Mouse (Mus musculus) cerebellum, adult 2 months (tissue): ENCODE data around the gene Klk1b5. TPM values are rescaled to one million over a fixed set of nuclear protein-coding genes. Genes with fewer than 3 reads are reported as not detected.
A peak's percentile ranks its signal among the peaks of the same experiment; 100 is the strongest.

Source experiments
- DNase-seq, 2 experiments: peaks; one replicate each; pipeline ENCODE4 v3.0.0; 2021
- H3K27ac ChIP-seq: fragments of 200-500 bp; 2 replicates; pipeline ENCODE4 v1.5.1; 2012; ENCODE audit warnings: low read length, control low read depth, inconsistent platforms; ENCODE audit not compliant: insufficient read depth
- H3K27me3 ChIP-seq: fragments of 200-500 bp; 2 replicates; pipeline ENCODE4 v1.6.1; 2012; ENCODE audit warnings: inconsistent platforms, mild to moderate bottlenecking, low read length, moderate library complexity; ENCODE audit not compliant: control insufficient read depth, insufficient read depth
- H3K4me1 ChIP-seq: fragments of 200-500 bp; 2 replicates; pipeline ENCODE4 v1.6.1; 2011; ENCODE audit warnings: low read length; ENCODE audit not compliant: control insufficient read depth, insufficient read depth
- H3K4me3 ChIP-seq: fragments of 200-500 bp; replicated peaks from 2 replicates; pipeline ENCODE3; 2011; ENCODE audit warnings: mild to moderate bottlenecking, low read depth, low read length, control low read depth; ENCODE audit not compliant: insufficient read depth
- CTCF ChIP-seq: fragments of 200-500 bp; IDR thresholded peaks from 2 replicates; pipeline ENCODE4 v1.5.1; 2011; ENCODE audit warnings: low read depth, mild to moderate bottlenecking, control low read depth, low read length, moderate library complexity, borderline replicate concordance; ENCODE audit not compliant: insufficient read depth
- POLR2A ChIP-seq: fragments of 200-500 bp; IDR thresholded peaks from 2 replicates; pipeline ENCODE4 v1.6.1; 2011; ENCODE audit warnings: low read length, control low read depth, borderline replicate concordance; ENCODE audit not compliant: insufficient read depth
- WGBS: fragments of 180-500 bp; shearing (Covaris S2); methylation state at CpG from one replicate; pipeline ENCODE4 v1.1.7; 2018; 5-methylcytosine and 5-hydroxymethylcytosine counted together
- polyA plus RNA-seq: library from polyadenylated mRNA; depleted of rRNA; stranded (reverse); fragments of >200 nt; gene quantifications from 2 replicates; pipeline ENCODE4 v1.2.3, GENCODE M21; 2012; rRNA removed

Klk1b5 gene
- polyA plus RNA-seq, 1 experiment: not detected

DNA sequence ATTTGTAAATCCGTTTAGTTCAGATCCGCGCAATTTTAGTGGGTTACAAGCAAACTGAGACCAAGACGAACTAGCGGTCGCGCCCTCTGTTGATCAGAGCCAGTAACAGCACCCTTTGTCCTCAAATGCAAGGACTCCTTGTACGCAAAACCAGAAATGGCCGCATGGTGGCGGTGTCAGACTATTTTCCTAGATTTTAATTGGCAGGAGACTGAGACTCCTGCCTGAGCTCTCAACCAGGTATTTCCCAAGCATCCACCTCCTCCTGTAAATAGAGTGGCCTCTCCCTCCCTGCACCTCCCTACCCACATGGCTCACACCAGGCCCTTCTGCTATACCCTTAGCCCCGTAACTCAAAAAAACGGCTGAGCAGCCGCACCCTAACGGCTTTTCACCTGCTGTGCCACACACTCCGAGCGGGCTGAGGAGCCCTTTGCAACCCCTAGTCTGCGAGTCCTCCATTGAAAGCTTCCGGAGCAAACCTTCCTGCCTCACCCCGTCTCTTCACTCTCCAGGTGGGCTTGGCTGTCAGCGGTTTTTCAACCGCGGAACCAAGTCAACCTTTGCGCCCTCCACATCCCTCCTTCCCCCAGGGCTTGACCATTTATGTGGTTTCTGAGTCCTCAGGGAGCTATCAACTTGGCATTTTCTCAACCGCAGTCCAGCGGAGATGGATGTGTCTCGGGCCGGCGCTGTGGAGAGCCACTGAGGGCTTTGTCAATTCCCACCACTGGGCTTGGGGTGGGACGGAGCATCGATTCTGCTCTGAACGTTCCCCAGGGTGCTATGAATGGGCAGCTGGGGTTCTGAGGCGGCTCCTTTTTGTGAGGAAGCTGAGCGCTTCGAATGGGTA is 47.3 kb downstream of the Klk1b5 start:
- Histone ChIP-seq H3K27ac (peak overlapping the region; percentile 55), H3K27me3 (no peaks in the 10 kb centered on the region), H3K4me1 (no peaks in the 10 kb centered on the region), H3K4me3 (peak overlapping the region; percentile 61)
- peak; percentile 94 to 99 for DNase-seq
- TF ChIP-seq CTCF: peak; percentile 98
- TF ChIP-seq POLR2A: peak; percentile 5; the same call in 1 of the 2 replicates
- 4% methylated on average over 34 of the region's 34 CpGs for WGBS

DNA sequence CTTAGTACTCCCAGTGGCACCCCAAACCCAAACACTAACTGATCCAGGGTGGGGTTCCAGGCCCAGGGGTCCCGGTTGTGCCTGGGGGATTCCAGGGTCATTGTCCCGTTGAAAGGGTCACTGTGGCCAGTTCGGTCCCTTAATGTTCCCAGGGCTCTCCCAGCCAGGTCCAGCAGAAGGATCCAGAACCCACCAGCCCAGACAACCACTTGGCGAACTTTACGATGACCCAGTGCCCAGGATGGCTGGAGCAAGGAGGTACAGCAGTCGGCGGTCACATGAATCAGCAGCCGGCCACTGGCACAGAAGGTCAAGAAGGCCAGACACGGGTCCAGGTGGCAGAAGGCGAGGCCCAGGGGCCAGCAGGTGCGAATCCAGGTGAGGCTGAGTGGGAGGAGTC is 52.4 kb downstream of the Klk1b5 start:
- no peak for TF ChIP-seq POLR2A
- TF ChIP-seq CTCF: no peak
- WGBS: 81% methylated on average over 11 of the region's 11 CpGs
- DNase-seq: no peak

DNA sequence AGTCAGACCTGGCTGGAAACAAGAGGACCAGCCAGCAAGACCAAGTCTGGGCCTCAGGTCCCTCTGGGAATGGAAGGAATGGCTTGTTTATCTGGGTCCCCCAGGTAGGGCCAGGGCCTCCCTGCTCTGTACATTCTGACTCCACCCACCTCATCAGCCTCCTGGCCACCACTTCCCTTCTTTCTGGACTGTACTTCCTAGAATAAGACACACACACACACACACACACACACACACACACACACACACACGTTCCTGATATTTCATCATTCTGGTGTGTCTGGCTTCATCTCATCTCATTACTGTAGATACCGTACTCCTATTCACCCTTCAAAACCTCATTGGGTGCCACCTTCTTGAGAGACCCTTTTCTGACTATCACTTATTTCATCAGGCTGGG is 53.7 kb downstream of the Klk1b5 start:
- H3K27me3 ChIP-seq: no peaks in the 10 kb centered on the region
- H3K27ac ChIP-seq: no peak overlapping the region
- H3K4me1 ChIP-seq: no peaks in the 10 kb centered on the region
- WGBS: 98% methylated on average over 2 of the region's 2 CpGs
- no peak for TF ChIP-seq POLR2A
- no peak for TF ChIP-seq CTCF
- no peak overlapping the region for H3K4me3 ChIP-seq
- DNase-seq: no peak

More for the DNA sequence above, 52.4 kb downstream of the Klk1b5 start:
- H3K4me1 ChIP-seq: no peaks in the 10 kb centered on the region
- no peak overlapping the region for H3K27ac ChIP-seq
- no peak overlapping the region for H3K4me3 ChIP-seq
- H3K27me3 ChIP-seq: no peaks in the 10 kb centered on the region

Other genes with a start within 250 kb of the Klk1b5 start
- not detected in 2 replicates for gene Klk1b1, start 249.2 kb upstream of the Klk1b5 start, polyA plus RNA-seq
- gene Klk1b9, start 239.9 kb upstream of the Klk1b5 start, polyA plus RNA-seq: 0.13 and 0.25 TPM in 2 replicates
- not detected in 2 replicates for gene Klk1b11, start 220.1 kb upstream of the Klk1b5 start, polyA plus RNA-seq
- gene Klk1b26, start 203.8 kb upstream of the Klk1b5 start, polyA plus RNA-seq: not detected in 2 replicates
- 0.38 and 0.51 TPM in 2 replicates for gene Klk1b27, start 163.7 kb upstream of the Klk1b5 start, polyA plus RNA-seq
- gene Klk1b21, start 113.6 kb upstream of the Klk1b5 start, polyA plus RNA-seq: not detected in 2 replicates
- not detected in 2 replicates for gene Klk1b22, start 103.3 kb upstream of the Klk1b5 start, polyA plus RNA-seq
- not detected in 2 replicates for gene Klk1b16, start 79.2 kb upstream of the Klk1b5 start, polyA plus RNA-seq
- 0.29 and 0.38 TPM in 2 replicates for gene Klk1b24, start 27.7 kb upstream of the Klk1b5 start, polyA plus RNA-seq
- not detected in 2 replicates for gene Klk1b3, start 17.8 kb upstream of the Klk1b5 start, polyA plus RNA-seq
- gene Klk1b4, start 8.5 kb upstream of the Klk1b5 start, polyA plus RNA-seq: not detected in 2 replicates
- gene Klk1, start 9.4 kb downstream of the Klk1b5 start, polyA plus RNA-seq: 0.20 and 0.36 TPM in 2 replicates
- gene Gm36864, start 20.2 kb downstream of the Klk1b5 start, polyA plus RNA-seq: not detected in 2 replicates
- 2.2 and 2.9 TPM in 2 replicates for gene 1700028J19Rik, start 30.8 kb downstream of the Klk1b5 start, polyA plus RNA-seq
- 98.8 and 111 TPM in 2 replicates for gene 2410002F23Rik, start 30.8 kb downstream of the Klk1b5 start, polyA plus RNA-seq
- gene Acp4, start 41.4 kb downstream of the Klk1b5 start, polyA plus RNA-seq: not detected in 2 replicates
- not detected in 2 replicates for gene Gm15517, start 45.5 kb downstream of the Klk1b5 start, polyA plus RNA-seq
- 2.4 and 3.0 TPM in 2 replicates for gene Clec11a, start 91.0 kb downstream of the Klk1b5 start, polyA plus RNA-seq
- gene Shank1, start 94.3 kb downstream of the Klk1b5 start, polyA plus RNA-seq: 51.4 and 60.7 TPM in 2 replicates
- 125 and 130 TPM in 2 replicates for gene Syt3, start 168.2 kb downstream of the Klk1b5 start, polyA plus RNA-seq
- gene 1700008O03Rik, start 169.9 kb downstream of the Klk1b5 start, polyA plus RNA-seq: 3.1 and 3.8 TPM in 2 replicates
- gene Lrrc4b, start 213.1 kb downstream of the Klk1b5 start, polyA plus RNA-seq: 190 and 214 TPM in 2 replicates
- 9.3 and 10.2 TPM in 2 replicates for gene Aspdh, start 249.4 kb downstream of the Klk1b5 start, polyA plus RNA-seq